Mouse (Mus musculus) erythroblast, embryonic 14.5 days (primary cell): ENCODE results near the gene Atp6v0b. TPM values are rescaled to one million over a fixed set of nuclear protein-coding genes. Genes with fewer than 3 reads are reported as not detected.

ENCODE experiments used
- H3K27me3 ChIP-seq: 2 replicates; pipeline ENCODE4 v1.6.1; 2012; ENCODE audit warnings: inconsistent platforms; ENCODE audit not compliant: control insufficient read depth
- H3K36me3 ChIP-seq: 2 replicates; pipeline ENCODE4 v1.6.1; 2012; ENCODE audit warnings: mild to moderate bottlenecking, inconsistent platforms; ENCODE audit not compliant: control insufficient read depth
- H3K4me1 ChIP-seq: 2 replicates; pipeline ENCODE4 v1.6.1; 2012; ENCODE audit warnings: inconsistent platforms; ENCODE audit not compliant: control insufficient read depth
- H3K4me3 ChIP-seq: replicated peaks from 2 replicates; pipeline ENCODE3; 2012; ENCODE audit warnings: moderate library complexity, mild to moderate bottlenecking, inconsistent platforms
- H3K9me3 ChIP-seq: 2 replicates; pipeline ENCODE4 v1.6.1; 2012; ENCODE audit warnings: low read length, inconsistent platforms, mixed read lengths; ENCODE audit not compliant: control insufficient read depth
- GATA1 ChIP-seq: IDR thresholded peaks from 2 replicates; pipeline ENCODE4 v1.6.1; 2012; ENCODE audit warnings: low read length, inconsistent platforms, mixed read lengths
- TAL1 ChIP-seq: IDR thresholded peaks from 3 replicates; pipeline ENCODE4 v1.6.1; 2012; ENCODE audit warnings: low read length, inconsistent platforms, mixed read lengths
- polyA plus RNA-seq: library from polyadenylated mRNA; stranded (reverse); fragments of >175 nt; gene quantifications from 2 replicates; pipeline ENCODE4 v1.2.3, GENCODE M21; 2012

Atp6v0b gene
- polyA plus RNA-seq, 1 experiment, result 37.5 TPM

GRCm38 (mm10) chr4:117913421-117913820, 26.3 kb upstream of the Atp6v0b start:
- H3K36me3 ChIP-seq, result peaks cover 48% of the 10 kb centered on the region
- TF ChIP-seq TAL1 (no peak), GATA1 (no peak)
- H3K4me3 ChIP-seq, result peak overlapping the region; percentile 75
- peaks cover 75% of the 10 kb centered on the region for H3K4me1 ChIP-seq
- H3K27me3 ChIP-seq, result no peaks in the 10 kb centered on the region
- no peaks in the 10 kb centered on the region for H3K9me3 ChIP-seq

- H3K4me1 ChIP-seq, result peaks cover 72% of the 10 kb centered on the region
- H3K27me3 ChIP-seq, result no peaks in the 10 kb centered on the region
- H3K4me3 ChIP-seq, result peak overlapping the region; percentile 75
- TF ChIP-seq TAL1 (no peak), GATA1 (no peak)
- peaks cover 55% of the 10 kb centered on the region for H3K36me3 ChIP-seq
- H3K9me3 ChIP-seq, result no peaks in the 10 kb centered on the region
Observed at GRCm38 (mm10) chr4:117912685-117913273, 25.6 kb upstream of the Atp6v0b start.

GRCm38 (mm10) chr4:117912131-117912561, 25.0 kb upstream of the Atp6v0b start:
- Histone ChIP-seq H3K36me3 (peaks cover 60% of the 10 kb centered on the region), H3K9me3 (no peaks in the 10 kb centered on the region), H3K27me3 (no peaks in the 10 kb centered on the region), H3K4me1 (peaks cover 67% of the 10 kb centered on the region), H3K4me3 (no peak overlapping the region)
- TF ChIP-seq GATA1, result no peak
- no peak for TF ChIP-seq TAL1

- Histone ChIP-seq H3K4me3 (no peak overlapping the region), H3K9me3 (no peaks in the 10 kb centered on the region), H3K27me3 (no peaks in the 10 kb centered on the region), H3K36me3 (peaks cover 92% of the 10 kb centered on the region), H3K4me1 (peaks cover 47% of the 10 kb centered on the region)
- TF ChIP-seq GATA1 (no peak), TAL1 (no peak)
Observed at GRCm38 (mm10) chr4:117908834-117909453, 21.8 kb upstream of the Atp6v0b start.

GRCm38 (mm10) chr4:117906196-117906595, 19.1 kb upstream of the Atp6v0b start:
- H3K4me3 ChIP-seq, result no peak overlapping the region
- H3K36me3 ChIP-seq, result peaks cover 96% of the 10 kb centered on the region
- no peaks in the 10 kb centered on the region for H3K9me3 ChIP-seq
- TF ChIP-seq GATA1 (no peak), TAL1 (no peak)
- H3K27me3 ChIP-seq, result no peaks in the 10 kb centered on the region
- peaks cover 20% of the 10 kb centered on the region for H3K4me1 ChIP-seq

GRCm38 (mm10) chr4:117904761-117905160, 17.6 kb upstream of the Atp6v0b start:
- Histone ChIP-seq H3K4me1 (peaks cover 11% of the 10 kb centered on the region), H3K4me3 (no peak overlapping the region), H3K27me3 (no peaks in the 10 kb centered on the region), H3K36me3 (peaks cover 98% of the 10 kb centered on the region), H3K9me3 (no peaks in the 10 kb centered on the region)
- no peak for TF ChIP-seq TAL1
- TF ChIP-seq GATA1, result no peak

GRCm38 (mm10) chr4:117904094-117904493, 17.0 kb upstream of the Atp6v0b start:
- Histone ChIP-seq H3K9me3 (no peaks in the 10 kb centered on the region), H3K4me1 (peaks cover 8% of the 10 kb centered on the region), H3K27me3 (no peaks in the 10 kb centered on the region), H3K36me3 (peaks cover 98% of the 10 kb centered on the region), H3K4me3 (no peak overlapping the region)
- TF ChIP-seq GATA1 (no peak), TAL1 (no peak)

- no peaks in the 10 kb centered on the region for H3K27me3 ChIP-seq
- no peak overlapping the region for H3K4me3 ChIP-seq
- TF ChIP-seq TAL1 (no peak), GATA1 (no peak)
- H3K9me3 ChIP-seq, result no peaks in the 10 kb centered on the region
- H3K4me1 ChIP-seq, result peaks cover 4% of the 10 kb centered on the region; the same call in 1 of the 2 replicates
- peaks cover 97% of the 10 kb centered on the region for H3K36me3 ChIP-seq
Observed at GRCm38 (mm10) chr4:117898111-117898510, 11.0 kb upstream of the Atp6v0b start.

GRCm38 (mm10) chr4:117896031-117896430, 8.9 kb upstream of the Atp6v0b start:
- H3K36me3 ChIP-seq, result peaks cover 77% of the 10 kb centered on the region
- no peak overlapping the region for H3K4me3 ChIP-seq
- peaks cover 19% of the 10 kb centered on the region for H3K4me1 ChIP-seq
- no peak for TF ChIP-seq TAL1
- TF ChIP-seq GATA1, result no peak
- no peaks in the 10 kb centered on the region for H3K27me3 ChIP-seq
- no peaks in the 10 kb centered on the region for H3K9me3 ChIP-seq

GRCm38 (mm10) chr4:117895339-117895738, 8.2 kb upstream of the Atp6v0b start:
- Histone ChIP-seq H3K36me3 (peaks cover 75% of the 10 kb centered on the region), H3K4me3 (no peak overlapping the region), H3K9me3 (no peaks in the 10 kb centered on the region), H3K27me3 (no peaks in the 10 kb centered on the region), H3K4me1 (peaks cover 26% of the 10 kb centered on the region)
- TF ChIP-seq GATA1, result no peak
- no peak for TF ChIP-seq TAL1
